Mouse (Mus musculus) splenic B cell, adult 2 months (primary cell): ENCODE results near the gene Abhd17a.

ENCODE experiments used
- DNase-seq: peaks from one replicate; pipeline ENCODE4 v3.0.0-alpha.2; 2011; ENCODE audit warnings: low read depth, low spot score
- H3K27me3 ChIP-seq: 2 replicates; pipeline ENCODE4 v1.6.1; 2012; ENCODE audit warnings: mild to moderate bottlenecking, low read length, moderate library complexity, mixed read lengths; ENCODE audit not compliant: control insufficient read depth, poor library complexity, insufficient read depth, severe bottlenecking
- H3K36me3 ChIP-seq: 2 replicates; pipeline ENCODE4 v1.6.1; 2012; ENCODE audit warnings: mild to moderate bottlenecking, low read length, moderate library complexity, mixed read lengths; ENCODE audit not compliant: control insufficient read depth, poor library complexity, insufficient read depth, severe bottlenecking

Gene Abhd17a

GRCm38 (mm10) chr10:80589879-80590854 is at the start of gene Abhd17a:
Gene Abhd17a, minus strand, starts transcription at chr10:80590341.
- no peaks in the 10 kb centered on the region for H3K27me3 ChIP-seq
- DNase-seq, result peak; percentile 99
- no peaks in the 10 kb centered on the region; the same call in 1 of the 2 replicates for H3K36me3 ChIP-seq

- DNase-seq, result no peak
- no peaks in the 10 kb centered on the region for H3K27me3 ChIP-seq
- peaks cover 26% of the 10 kb centered on the region for H3K36me3 ChIP-seq
Measured at GRCm38 (mm10) chr10:80635345-80635744, 45.2 kb upstream of the Abhd17a start.

- no peak for DNase-seq
Measured at GRCm38 (mm10) chr10:80628925-80629324, 38.8 kb upstream of the Abhd17a start.

DNA sequence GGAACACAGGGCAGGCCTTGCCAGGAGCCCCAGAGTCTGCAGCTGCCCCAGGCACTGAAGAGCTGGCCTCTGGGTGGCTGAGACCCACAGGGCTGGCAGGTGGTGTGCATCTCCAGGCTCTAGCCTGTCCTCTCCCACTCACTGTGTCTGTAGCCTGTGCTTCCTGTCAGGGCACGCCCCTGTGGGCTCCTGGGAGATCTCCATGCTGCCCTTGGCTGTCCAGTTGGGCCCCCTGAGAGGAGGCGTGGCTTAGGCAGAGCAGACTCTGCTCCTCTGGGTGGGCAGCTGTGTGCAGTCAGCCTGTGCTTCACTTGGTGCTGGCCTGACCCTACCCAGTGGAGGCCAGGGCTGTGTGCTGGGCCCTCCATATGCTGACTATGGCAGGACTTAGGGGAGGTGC is 37.5 kb upstream of the Abhd17a start:
- H3K27me3 ChIP-seq, result no peaks in the 10 kb centered on the region
- H3K36me3 ChIP-seq, result no peaks in the 10 kb centered on the region
- no peak for DNase-seq

More at GRCm38 (mm10) chr10:80628925-80629324, 38.8 kb upstream of the Abhd17a start:
- H3K27me3 ChIP-seq, result no peaks in the 10 kb centered on the region
- H3K36me3 ChIP-seq, result no peaks in the 10 kb centered on the region; the same call in 1 of the 2 replicates

- H3K36me3 ChIP-seq, result no peaks in the 10 kb centered on the region
- DNase-seq, result no peak
- no peaks in the 10 kb centered on the region for H3K27me3 ChIP-seq
Measured at GRCm38 (mm10) chr10:80625764-80626163, 35.6 kb upstream of the Abhd17a start.

DNA sequence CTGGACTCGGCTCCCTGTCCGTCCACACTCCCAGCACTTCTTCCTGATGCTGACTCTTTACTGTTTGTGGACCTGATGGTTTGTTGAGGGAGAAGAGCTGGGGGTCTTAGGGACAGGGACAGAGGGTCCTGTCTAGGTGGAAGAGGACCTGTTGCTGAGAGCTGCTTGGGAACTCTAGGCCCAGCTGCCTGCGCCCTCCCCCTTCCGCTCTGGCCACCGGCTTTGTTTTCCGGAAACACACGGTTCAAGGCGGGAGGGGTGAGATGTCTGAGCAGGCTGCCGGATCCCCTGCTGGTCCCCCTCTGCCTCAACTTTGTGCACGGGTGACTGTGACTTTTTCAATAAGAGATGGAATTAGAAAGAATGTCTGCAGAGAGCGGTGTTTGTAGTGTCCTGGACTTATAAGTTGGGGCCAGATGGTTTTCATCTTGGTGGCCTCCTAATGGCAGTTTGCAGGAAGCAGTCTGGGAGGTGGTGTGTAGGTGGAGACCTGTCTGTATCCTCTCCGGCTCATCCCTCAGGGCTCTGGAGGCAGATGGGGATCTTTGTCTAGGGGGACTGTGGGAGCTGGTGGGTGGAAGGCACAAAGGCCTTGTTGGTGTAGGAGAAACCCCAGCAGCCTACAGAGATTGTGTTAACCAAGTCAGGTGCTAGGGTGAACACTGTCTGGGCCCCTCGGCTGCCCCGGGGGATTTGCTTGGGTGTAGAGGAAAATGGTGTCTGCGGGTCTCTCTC is 33.5 kb upstream of the Abhd17a start:
- no peaks in the 10 kb centered on the region for H3K27me3 ChIP-seq
- peak; percentile 74 for DNase-seq
- H3K36me3 ChIP-seq, result no peaks in the 10 kb centered on the region

- Histone ChIP-seq H3K36me3 (no peaks in the 10 kb centered on the region), H3K27me3 (no peaks in the 10 kb centered on the region)
- peak; percentile 76 for DNase-seq
Measured at GRCm38 (mm10) chr10:80622661-80623456, 32.7 kb upstream of the Abhd17a start, which contains the start of gene Csnk1g2. Gene Csnk1g2, plus strand, starts transcription at chr10:80622838.

DNA sequence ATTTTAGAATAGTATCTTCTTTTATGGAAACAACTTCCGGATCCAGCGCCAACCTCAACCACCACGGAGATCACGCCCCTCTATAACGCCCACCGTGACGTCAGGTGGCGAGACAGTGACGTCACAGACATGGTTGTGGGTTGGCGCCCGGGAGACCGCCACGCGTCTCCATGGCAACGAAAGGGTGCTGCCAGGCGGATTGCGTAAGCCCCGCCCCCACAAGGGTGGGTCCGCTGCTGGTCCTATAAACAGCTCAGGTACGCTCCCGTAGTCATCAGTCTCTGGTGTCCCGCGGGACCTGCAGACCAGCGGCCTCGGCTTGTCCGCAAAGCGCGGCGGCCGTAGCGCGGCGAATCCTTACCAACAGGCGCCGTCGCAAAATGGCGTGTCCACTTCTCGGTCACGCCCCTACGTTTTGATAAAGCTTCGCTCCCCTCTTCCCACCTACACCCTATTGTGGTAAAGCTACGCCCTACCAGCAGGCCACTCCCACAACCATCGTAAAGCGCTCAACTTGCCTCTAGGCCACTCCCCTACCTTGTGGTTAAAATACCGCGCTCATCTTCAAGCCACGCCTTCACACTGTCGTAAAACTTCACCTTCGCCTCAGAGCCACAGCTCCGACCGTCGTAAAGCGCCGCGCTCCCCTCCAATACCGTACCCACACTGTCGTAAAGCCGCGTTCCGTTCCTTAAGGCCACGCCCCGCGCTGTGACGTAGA is 32.0 kb upstream of the Abhd17a start:
- Histone ChIP-seq H3K36me3 (no peaks in the 10 kb centered on the region), H3K27me3 (no peaks in the 10 kb centered on the region)
- DNase-seq, result peak; percentile 100

- H3K27me3 ChIP-seq, result no peaks in the 10 kb centered on the region
- no peaks in the 10 kb centered on the region for H3K36me3 ChIP-seq
- DNase-seq, result no peak
Measured at GRCm38 (mm10) chr10:80621690-80621939, 31.5 kb upstream of the Abhd17a start.

GRCm38 (mm10) chr10:80620796-80621689 is 30.9 kb upstream of the Abhd17a start:
- peak; percentile 34 for DNase-seq
- no peaks in the 10 kb centered on the region for H3K27me3 ChIP-seq
- no peaks in the 10 kb centered on the region for H3K36me3 ChIP-seq

DNA sequence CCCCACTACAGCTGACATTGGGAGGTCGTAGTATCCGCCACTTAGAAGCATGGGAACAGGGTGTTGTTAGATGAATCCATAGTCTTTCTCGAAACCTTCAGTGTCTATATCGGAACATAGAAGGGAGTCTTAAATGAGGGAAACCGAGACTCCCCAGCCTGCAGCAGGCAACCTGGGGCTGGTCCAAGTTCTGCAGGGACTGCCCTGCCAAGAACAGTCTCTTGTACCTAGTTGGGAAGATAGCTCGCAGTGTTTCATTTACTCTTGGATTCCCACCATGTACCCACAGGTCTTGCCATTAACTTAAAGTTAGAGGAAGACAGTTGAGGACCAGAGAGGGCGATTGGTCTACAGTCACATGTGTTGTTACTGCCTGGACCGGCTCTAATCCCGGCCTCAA is 30.2 kb upstream of the Abhd17a start:
- no peaks in the 10 kb centered on the region; the same call in 1 of the 2 replicates for H3K36me3 ChIP-seq

DNA sequence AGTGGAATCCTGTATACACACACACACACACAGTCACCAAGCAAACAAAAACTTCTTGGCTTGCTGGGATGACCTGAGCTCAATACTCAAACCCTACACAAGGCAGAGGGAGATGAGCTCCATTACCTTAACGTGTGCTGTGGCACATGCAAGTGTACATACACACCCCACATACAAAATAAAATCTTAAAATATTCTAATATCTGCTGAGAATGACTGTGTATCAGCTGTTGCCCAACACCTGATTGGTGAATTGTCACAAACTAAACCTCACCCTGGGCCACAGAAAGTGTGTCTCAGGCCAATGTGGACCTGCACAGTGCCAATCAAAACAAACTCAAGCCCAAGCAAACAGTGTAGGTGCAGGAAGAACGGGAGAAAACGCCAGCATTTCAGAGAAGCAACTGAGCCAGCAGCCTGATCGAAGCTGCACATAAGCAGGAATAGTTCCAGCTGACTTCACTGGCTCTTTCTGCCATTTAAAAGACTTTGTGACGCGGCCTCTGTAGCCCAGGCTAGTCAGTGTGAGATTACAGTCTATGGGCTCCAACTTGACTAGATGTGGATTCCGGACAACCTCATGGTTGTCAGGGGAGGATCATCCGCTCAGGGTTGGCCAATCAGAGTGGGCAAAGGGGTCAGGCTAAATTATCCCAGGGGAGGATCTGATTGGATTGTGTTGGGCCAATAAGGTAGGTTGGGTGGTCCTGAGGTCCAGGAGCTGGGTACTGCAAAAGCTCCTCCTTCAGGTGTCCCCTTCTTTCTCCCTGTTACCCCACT is 29.5 kb upstream of the Abhd17a start:
- no peaks in the 10 kb centered on the region for H3K27me3 ChIP-seq
- DNase-seq, result no peak
- H3K36me3 ChIP-seq, result no peaks in the 10 kb centered on the region; the same call in 1 of the 2 replicates

More for the DNA sequence above, 30.2 kb upstream of the Abhd17a start:
- no peaks in the 10 kb centered on the region for H3K27me3 ChIP-seq
- no peak for DNase-seq

DNA sequence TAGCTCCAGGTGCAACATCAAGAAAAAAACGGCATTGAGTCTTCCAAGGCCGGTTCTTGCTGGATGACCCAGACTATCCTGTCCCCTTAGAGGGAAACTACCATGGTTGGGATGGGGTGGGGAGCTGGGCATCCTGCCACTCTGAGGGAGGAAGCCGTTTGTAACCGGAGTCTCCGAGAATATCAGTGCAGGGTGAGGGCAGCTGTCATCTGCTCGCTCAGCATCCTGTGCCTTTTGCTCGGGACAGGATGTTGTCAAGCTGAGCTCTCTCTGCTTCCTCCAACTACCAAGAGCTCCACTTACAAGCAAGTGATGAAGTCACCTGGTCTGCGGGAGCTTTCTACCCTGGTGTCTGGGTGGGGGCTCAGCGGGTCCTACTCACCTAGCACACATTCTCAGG is 28.0 kb upstream of the Abhd17a start:
- H3K36me3 ChIP-seq, result no peaks in the 10 kb centered on the region; the same call in 1 of the 2 replicates
- H3K27me3 ChIP-seq, result no peaks in the 10 kb centered on the region
- DNase-seq, result peak; percentile 70
